Mouse (Mus musculus) heart, embryonic 11.5 days (tissue): ENCODE measurements around the gene Itgb3bp. TPM values are rescaled to one million over a fixed set of nuclear protein-coding genes. Genes with fewer than 3 reads are reported as not detected.

ENCODE experiments used
- ATAC-seq: fragments of 200-750 bp; cut with Nextera tagmentation; replicated peaks from 2 replicates; pipeline ENCODE4 v1.8.0; 2017; ENCODE audit warnings: moderate library complexity; ENCODE audit not compliant: insufficient number of reproducible peaks, low FRiP score, low TSS enrichment
- H3K27ac ChIP-seq: fragments of 300-500 bp; sonication (generic); 2 replicates; pipeline ENCODE4 v1.5.1; 2014; ENCODE audit warnings: mild to moderate bottlenecking, low read depth, low read length
- H3K27me3 ChIP-seq: fragments of 300-500 bp; sonication (generic); 2 replicates; pipeline ENCODE4 v1.6.1; 2014; ENCODE audit warnings: mild to moderate bottlenecking, low read length, mixed read lengths; ENCODE audit not compliant: control insufficient read depth, insufficient read depth
- H3K36me3 ChIP-seq: fragments of 300-500 bp; sonication (generic); 2 replicates; pipeline ENCODE4 v1.6.1; 2014; ENCODE audit warnings: mild to moderate bottlenecking, low read length, moderate library complexity, mixed read lengths; ENCODE audit not compliant: control insufficient read depth, insufficient read depth
- H3K4me1 ChIP-seq: fragments of 300-500 bp; sonication (generic); 2 replicates; pipeline ENCODE4 v1.6.1; 2014; ENCODE audit warnings: low read length; ENCODE audit not compliant: control insufficient read depth, insufficient read depth
- H3K4me2 ChIP-seq: fragments of 300-500 bp; sonication (generic); 2 replicates; pipeline ENCODE4 v1.6.1; 2014; ENCODE audit warnings: mild to moderate bottlenecking, moderate library complexity
- H3K4me3 ChIP-seq: fragments of 300-500 bp; sonication (generic); 2 replicates; pipeline ENCODE4 v1.5.1; 2014; ENCODE audit warnings: low read depth, low read length
- H3K9ac ChIP-seq: fragments of 300-500 bp; sonication (generic); 2 replicates; pipeline ENCODE4 v1.6.1; 2014; ENCODE audit warnings: mild to moderate bottlenecking, low read depth, low read length, moderate library complexity
- H3K9me3 ChIP-seq: fragments of 300-500 bp; sonication (generic); replicated peaks from 2 replicates; pipeline ENCODE4 v1.6.1; 2016; ENCODE audit warnings: low read length; ENCODE audit not compliant: control insufficient read depth
- WGBS: fragments of 180-500 bp; shearing (Covaris S2); extraction: QIAGEN DNeasy Blood & Tissue Kit; methylation state at CpG from one replicate; pipeline ENCODE4 v1.1.7; 2014; ENCODE audit not compliant: insufficient replicate concordance; 5-methylcytosine and 5-hydroxymethylcytosine counted together
- polyA plus RNA-seq: library from polyadenylated mRNA; unstranded; fragments of >200 nt; fragmentation: Nextera tagmentation; extraction: Ambion mirVana; gene quantifications from 2 replicates; pipeline ENCODE4 v1.2.1, GENCODE M21; 2014

Itgb3bp gene
- polyA plus RNA-seq, 1 experiment from 2014 or later = 43.0 TPM

DNA sequence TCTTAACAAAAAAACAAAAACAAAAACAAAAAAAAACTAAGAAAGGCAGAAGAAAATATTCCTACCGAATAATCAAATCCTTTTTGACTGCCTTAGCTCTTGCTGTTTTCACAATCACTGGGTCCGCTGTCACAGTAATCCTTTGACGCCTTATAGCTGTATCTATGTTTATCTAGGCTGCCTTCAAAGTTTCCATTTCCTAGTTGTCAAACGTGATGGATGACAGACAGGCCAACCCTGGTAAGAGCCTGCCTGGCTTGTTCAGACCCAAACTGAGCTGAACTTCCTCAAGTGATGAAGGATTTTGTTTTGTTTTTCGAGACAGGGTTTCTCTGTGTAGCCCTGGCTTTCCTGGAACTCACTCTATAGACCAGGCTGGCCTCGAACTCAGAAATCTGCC is 1.1 kb downstream of the Itgb3bp start:
- peak overlapping the region; percentile 99 for H3K27ac ChIP-seq
- H3K4me2 ChIP-seq = no peak overlapping the region; the same call in 1 of the 2 replicates
- H3K36me3 ChIP-seq = no peaks in the 10 kb centered on the region
- no peak overlapping the region for H3K4me3 ChIP-seq
- H3K9me3 ChIP-seq = no peaks in the 10 kb centered on the region
- 24% methylated on average over 6 of the region's 6 CpGs for WGBS
- ATAC-seq = no peak
- H3K4me1 ChIP-seq = peaks cover 17% of the 10 kb centered on the region
- H3K27me3 ChIP-seq = no peaks in the 10 kb centered on the region
- no peak overlapping the region for H3K9ac ChIP-seq

DNA sequence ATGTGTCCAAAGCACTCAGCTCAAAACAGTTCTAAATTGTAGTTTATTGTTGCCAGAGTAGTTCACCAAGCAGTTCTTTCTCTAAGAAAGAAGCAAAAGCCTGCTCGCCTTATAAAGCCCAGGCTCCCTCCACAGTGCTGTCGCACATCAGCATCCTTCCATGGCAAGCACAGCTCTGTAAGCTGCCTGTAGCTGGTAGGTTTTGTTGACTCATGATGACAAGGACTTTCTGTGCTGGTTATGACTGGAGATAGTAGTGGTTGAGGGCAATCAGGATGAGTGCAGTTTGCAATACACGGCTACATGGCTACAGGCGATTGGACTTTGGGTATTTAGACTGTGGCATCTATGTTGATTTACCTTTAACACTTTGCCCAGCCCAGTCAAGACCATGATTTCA is 3.2 kb downstream of the Itgb3bp start:
- H3K36me3 ChIP-seq = no peaks in the 10 kb centered on the region
- 78% methylated on average over 4 of the region's 4 CpGs for WGBS
- ATAC-seq = no peak
- no peak overlapping the region for H3K27ac ChIP-seq
- no peak overlapping the region for H3K9ac ChIP-seq
- no peaks in the 10 kb centered on the region for H3K27me3 ChIP-seq
- H3K4me1 ChIP-seq = peaks cover 11% of the 10 kb centered on the region
- no peak overlapping the region for H3K4me2 ChIP-seq
- H3K9me3 ChIP-seq = no peaks in the 10 kb centered on the region
- no peak overlapping the region for H3K4me3 ChIP-seq

DNA sequence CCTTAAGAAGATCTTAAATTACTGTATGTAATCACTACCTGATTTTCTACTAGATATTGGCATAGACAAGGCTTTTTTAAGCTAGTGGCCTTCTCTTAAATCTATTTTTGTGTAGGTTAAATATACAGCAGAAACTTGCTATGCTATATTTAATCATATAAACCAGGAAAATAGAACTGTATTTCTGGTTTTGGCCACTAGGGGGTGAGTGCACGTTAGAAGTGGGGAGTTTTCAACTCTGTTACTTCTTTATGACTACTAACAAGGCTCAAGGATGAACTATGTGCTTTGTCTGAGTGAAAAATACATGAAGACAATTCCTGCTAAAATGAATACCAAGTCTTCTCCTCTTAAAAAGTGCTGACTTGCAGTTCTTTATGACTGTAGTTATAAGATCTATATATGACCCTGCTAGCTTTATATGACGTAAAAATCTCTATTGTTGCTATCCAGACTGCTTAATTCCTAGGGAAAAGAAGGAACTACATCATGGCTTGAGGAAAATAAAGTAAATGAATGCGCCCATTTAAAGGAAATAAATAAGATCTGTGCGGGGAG is 15.6 kb downstream of the Itgb3bp start:
- Histone ChIP-seq H3K27ac (no peak overlapping the region), H3K27me3 (no peaks in the 10 kb centered on the region), H3K9ac (no peak overlapping the region), H3K36me3 (no peaks in the 10 kb centered on the region), H3K4me2 (no peak overlapping the region), H3K4me1 (no peaks in the 10 kb centered on the region), H3K9me3 (no peaks in the 10 kb centered on the region), H3K4me3 (no peak overlapping the region)
- no peak for ATAC-seq
- 58% methylated on average over 4 of the region's 4 CpGs for WGBS

DNA sequence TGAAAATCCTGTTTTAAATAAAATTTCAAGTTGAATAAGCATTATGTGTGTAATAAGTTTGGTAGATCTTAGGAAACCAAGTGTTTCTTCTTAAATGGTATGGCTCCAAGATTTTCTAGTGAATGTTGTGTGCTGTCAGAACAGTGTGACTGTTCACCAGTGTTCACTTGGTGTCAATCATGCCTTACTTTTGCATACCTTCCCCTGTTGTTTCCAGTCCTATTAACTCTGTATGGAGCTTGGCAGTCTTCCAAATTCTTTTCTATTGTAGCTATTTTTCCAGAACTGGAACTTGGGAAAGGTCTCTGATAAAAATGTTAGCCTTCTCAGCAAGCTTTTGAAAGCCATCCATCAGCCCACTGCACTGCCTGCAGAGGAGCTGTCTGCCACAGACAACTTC is 47.2 kb downstream of the Itgb3bp start:
- no peaks in the 10 kb centered on the region for H3K36me3 ChIP-seq
- H3K4me1 ChIP-seq = 0 out of 2 replicates have a peak, but pooled peaks cover 5% of the 10 kb centered on the region
- H3K9ac ChIP-seq = no peak overlapping the region
- H3K27ac ChIP-seq = peak overlapping the region; percentile 7; the same call in 1 of the 2 replicates
- H3K4me2 ChIP-seq = no peak overlapping the region
- no peaks in the 10 kb centered on the region for H3K27me3 ChIP-seq
- H3K9me3 ChIP-seq = no peaks in the 10 kb centered on the region
- ATAC-seq = no peak
- H3K4me3 ChIP-seq = no peak overlapping the region

DNA sequence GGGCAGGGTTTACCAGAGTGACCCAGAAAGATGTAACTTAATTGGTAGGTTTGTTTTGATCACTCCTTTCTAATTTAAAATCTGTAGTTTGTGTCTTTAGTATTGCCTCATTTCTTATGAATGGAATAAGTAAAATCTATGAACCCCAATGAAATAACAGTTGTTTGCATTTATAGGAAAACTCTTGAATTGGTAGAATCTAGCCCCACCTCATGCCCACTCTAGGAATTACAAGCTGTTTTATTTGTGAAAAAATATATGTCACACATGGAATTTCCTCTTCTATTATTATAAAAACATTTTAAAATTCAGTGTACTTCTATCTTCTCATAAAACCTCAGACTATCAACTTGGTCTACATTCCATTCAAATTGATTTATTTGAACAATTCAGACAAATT is 47.7 kb downstream of the Itgb3bp start:
- no peak overlapping the region for H3K4me2 ChIP-seq
- no peak for ATAC-seq
- no peak overlapping the region for H3K4me3 ChIP-seq
- no peaks in the 10 kb centered on the region for H3K36me3 ChIP-seq
- H3K27me3 ChIP-seq = no peaks in the 10 kb centered on the region
- no peak overlapping the region for H3K27ac ChIP-seq
- no peak overlapping the region for H3K9ac ChIP-seq
- 0 out of 2 replicates have a peak, but pooled peaks cover 5% of the 10 kb centered on the region for H3K4me1 ChIP-seq
- no peaks in the 10 kb centered on the region for H3K9me3 ChIP-seq

DNA sequence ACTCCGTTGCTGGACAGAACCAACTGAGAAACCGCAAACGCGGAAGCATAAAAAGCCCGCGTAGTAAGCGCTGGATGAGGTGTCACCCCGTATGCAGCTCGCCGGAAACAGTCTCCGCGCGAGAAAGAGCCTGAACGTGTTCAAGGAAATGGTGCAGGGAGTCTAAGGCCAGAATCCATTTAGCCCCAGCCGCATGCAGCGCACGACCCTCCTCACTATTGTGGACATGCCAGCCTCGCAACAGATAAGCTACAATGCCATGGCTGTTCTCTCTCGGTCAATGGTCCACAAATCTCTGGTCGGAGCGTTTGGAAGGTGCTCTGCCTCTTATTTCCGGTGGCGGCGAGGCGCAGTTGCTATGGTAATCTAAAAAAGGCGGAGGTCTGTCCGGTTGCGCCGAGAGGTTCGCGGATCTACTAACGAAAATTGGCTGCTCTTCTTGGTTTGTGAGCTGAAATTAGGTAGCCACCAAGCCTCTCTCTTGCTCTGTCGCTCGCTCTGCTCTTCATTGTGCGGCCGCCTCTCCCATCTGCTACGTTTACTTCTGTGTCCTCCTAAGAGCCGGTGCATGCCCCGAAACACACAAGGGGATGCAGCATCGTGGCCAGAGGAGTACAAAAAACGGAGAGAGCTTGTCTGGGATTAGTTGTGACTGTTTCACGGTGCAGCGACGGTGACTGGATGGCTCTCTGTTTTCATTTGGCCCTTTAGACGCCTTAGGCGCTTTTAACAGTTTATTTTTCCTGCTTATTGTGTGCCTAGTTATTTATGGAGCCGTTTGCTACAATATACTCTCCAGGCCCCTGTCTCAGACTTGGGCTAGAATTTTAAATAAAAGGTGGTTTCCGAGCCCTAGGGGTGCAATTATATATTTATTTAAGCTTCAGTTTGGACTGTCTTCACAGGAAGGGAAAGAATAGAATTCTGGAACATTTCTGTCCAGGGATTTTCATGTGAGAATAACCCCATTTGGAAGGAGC is 100.2 kb downstream of the Itgb3bp start, which contains the start of gene Efcab7:
TSS of gene Efcab7 (plus strand) at position 105 of the 980 bp plus-strand sequence.
- H3K9ac ChIP-seq = peak within 1 kb of the TSS; percentile 87
- 0 out of 2 replicates have a peak, but pooled peaks cover 4% of the 10 kb centered on the region for H3K4me1 ChIP-seq
- peak within 1 kb of the TSS; percentile 68 for H3K4me2 ChIP-seq
- H3K36me3 ChIP-seq = no peaks in the 10 kb centered on the region
- H3K27me3 ChIP-seq = no peaks in the 10 kb centered on the region
- WGBS = under 1% methylated on average over 48 of the region's 48 CpGs
- peak within 1 kb of the TSS; percentile 83 for H3K4me3 ChIP-seq
- peak within 1 kb of the TSS; percentile 80 for H3K27ac ChIP-seq
- peak; percentile 77 for ATAC-seq
- no peaks in the 10 kb centered on the region for H3K9me3 ChIP-seq

DNA sequence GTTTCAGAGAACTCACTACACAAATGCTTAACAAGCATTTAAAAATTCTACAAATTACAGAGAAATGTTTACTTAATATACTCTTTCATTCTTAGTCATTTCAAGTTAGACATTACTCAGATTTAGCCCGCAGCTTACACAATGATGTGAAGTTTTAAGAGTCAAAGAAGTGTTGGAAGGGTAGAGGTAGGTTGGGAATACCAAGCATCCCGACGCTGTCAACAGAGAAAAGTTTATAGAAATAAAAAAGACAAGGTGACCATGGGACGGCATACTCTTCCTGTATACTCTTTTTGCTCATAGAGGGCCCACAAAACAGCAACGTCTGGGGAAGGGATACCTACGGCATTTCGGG is 100.9 kb downstream of the Itgb3bp start:
- no peaks in the 10 kb centered on the region for H3K27me3 ChIP-seq
- H3K36me3 ChIP-seq = no peaks in the 10 kb centered on the region
- H3K4me3 ChIP-seq = peak overlapping the region; percentile 83
- H3K9ac ChIP-seq = peak overlapping the region; percentile 87
- ATAC-seq = no peak
- WGBS = 0% methylated on average over 7 of the region's 7 CpGs
- peak overlapping the region; percentile 68 for H3K4me2 ChIP-seq
- 0 out of 2 replicates have a peak, but pooled peaks cover 4% of the 10 kb centered on the region for H3K4me1 ChIP-seq
- H3K9me3 ChIP-seq = no peaks in the 10 kb centered on the region
- no peak overlapping the region for H3K27ac ChIP-seq

DNA sequence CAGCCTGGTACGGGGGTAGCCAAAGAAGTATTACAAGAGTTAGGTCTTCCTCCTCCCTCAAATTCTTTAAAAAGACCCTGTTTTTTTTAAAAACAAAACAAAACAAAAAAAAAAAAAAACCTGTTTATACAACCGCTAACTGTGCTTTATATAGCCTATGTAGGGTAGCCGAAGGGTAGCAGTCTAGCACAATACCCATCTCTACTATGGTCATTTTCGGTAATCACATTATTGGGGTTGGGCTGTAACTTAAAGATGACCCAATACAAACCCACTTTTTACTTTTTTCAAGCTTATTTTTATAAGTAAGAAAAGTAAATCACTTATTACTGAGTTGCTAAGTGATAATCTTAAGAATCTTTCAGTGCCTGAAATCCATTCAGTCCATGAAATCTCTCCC is 101.3 kb downstream of the Itgb3bp start:
- H3K4me3 ChIP-seq = peak overlapping the region; percentile 83
- H3K9me3 ChIP-seq = no peaks in the 10 kb centered on the region
- 56% methylated on average over 4 of the region's 4 CpGs for WGBS
- 0 out of 2 replicates have a peak, but pooled peaks cover 4% of the 10 kb centered on the region for H3K4me1 ChIP-seq
- no peak for ATAC-seq
- H3K27ac ChIP-seq = no peak overlapping the region
- H3K4me2 ChIP-seq = peak overlapping the region; percentile 68
- no peak overlapping the region for H3K9ac ChIP-seq
- H3K27me3 ChIP-seq = no peaks in the 10 kb centered on the region
- H3K36me3 ChIP-seq = no peaks in the 10 kb centered on the region
